Mouse (Mus musculus) hindbrain, embryonic 16.5 days (tissue): ENCODE measurements at regions not wholly inside any gene's neighbourhood (a gene's known extent, or its start where the extent isn't known, plus 50 kb on each side); places are given as distances from the start of the nearest gene placed in this dataset.
"Not testable (repeated sequence)": the region's sequence is repeated elsewhere in the genome, so short reads cannot be mapped to it uniquely, and the experiment has no call there.

Experiments
- ATAC-seq: fragments of 200-750 bp; cut with Nextera tagmentation; 2 replicates; pipeline ENCODE4 v1.8.0; 2017; ENCODE audit warnings: moderate TSS enrichment, moderate library complexity
- H3K27ac ChIP-seq: fragments of 300-500 bp; sonication (generic); 2 replicates; pipeline ENCODE4 v1.5.1; 2014; ENCODE audit warnings: low read depth, mild to moderate bottlenecking, control low read depth, low read length, moderate library complexity
- H3K27me3 ChIP-seq: fragments of 300-500 bp; sonication (generic); replicated peaks from 2 replicates; pipeline ENCODE4 v1.6.1; 2014; ENCODE audit warnings: low read length; ENCODE audit not compliant: control insufficient read depth, insufficient read depth
- H3K36me3 ChIP-seq: fragments of 300-500 bp; sonication (generic); 2 replicates; pipeline ENCODE4 v1.6.1; 2014; ENCODE audit warnings: mild to moderate bottlenecking, low read length, moderate library complexity, mixed read lengths; ENCODE audit not compliant: control insufficient read depth, insufficient read depth
- H3K4me1 ChIP-seq: fragments of 300-500 bp; sonication (generic); 2 replicates; pipeline ENCODE4 v1.6.1; 2014; ENCODE audit warnings: low read depth, low read length; ENCODE audit not compliant: control insufficient read depth, insufficient read depth
- H3K4me2 ChIP-seq: fragments of 300-500 bp; sonication (generic); 2 replicates; pipeline ENCODE4 v1.6.1; 2014; ENCODE audit warnings: mild to moderate bottlenecking, low read length, control low read depth, moderate library complexity
- H3K4me3 ChIP-seq: fragments of 300-500 bp; sonication (generic); 2 replicates; pipeline ENCODE4 v1.5.1; 2014; ENCODE audit warnings: mild to moderate bottlenecking, low read length, control low read depth, moderate library complexity
- H3K9ac ChIP-seq: fragments of 300-500 bp; sonication (generic); 2 replicates; pipeline ENCODE4 v1.6.1; 2014; ENCODE audit warnings: low read depth, mild to moderate bottlenecking, control low read depth, low read length, moderate library complexity
- H3K9me3 ChIP-seq: fragments of 300-500 bp; sonication (generic); 2 replicates; pipeline ENCODE4 v1.6.1; 2014; ENCODE audit warnings: mild to moderate bottlenecking, low read length, moderate library complexity; ENCODE audit not compliant: control insufficient read depth
- WGBS: fragments of 180-500 bp; shearing (Covaris S2); extraction: QIAGEN DNeasy Blood & Tissue Kit; methylation state at CpG from one replicate; pipeline ENCODE4 v1.1.7; 2014; 5-methylcytosine and 5-hydroxymethylcytosine counted together

DNA sequence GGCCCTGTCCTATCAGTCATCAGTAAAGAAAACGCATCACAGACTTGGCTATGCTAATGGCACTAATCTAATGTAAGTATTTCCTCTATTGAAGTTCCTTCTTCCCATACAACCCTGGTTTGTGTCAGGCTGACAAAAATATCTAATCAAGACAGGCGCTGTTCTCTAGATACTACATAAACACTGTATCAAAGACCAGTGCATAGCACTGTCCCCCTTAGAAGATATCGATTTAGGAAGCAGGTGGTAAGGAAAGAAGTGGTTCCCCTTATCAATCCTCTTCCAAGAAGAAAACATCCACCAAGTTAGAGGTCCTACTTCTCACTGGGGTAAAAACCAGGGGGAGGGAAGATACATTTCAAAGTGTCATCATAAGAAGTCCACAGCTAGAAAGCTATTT is 97.5 kb downstream of the Rchy1 start:
- no peak for ATAC-seq
- Histone ChIP-seq H3K9ac (no peak overlapping the region), H3K9me3 (no peaks in the 10 kb centered on the region), H3K4me2 (no peak overlapping the region), H3K27me3 (no peaks in the 10 kb centered on the region), H3K4me3 (no peak overlapping the region), H3K27ac (no peak overlapping the region), H3K36me3 (no peaks in the 10 kb centered on the region), H3K4me1 (no peaks in the 10 kb centered on the region)
- WGBS = 91% methylated on average over 3 of the region's 3 CpGs

DNA sequence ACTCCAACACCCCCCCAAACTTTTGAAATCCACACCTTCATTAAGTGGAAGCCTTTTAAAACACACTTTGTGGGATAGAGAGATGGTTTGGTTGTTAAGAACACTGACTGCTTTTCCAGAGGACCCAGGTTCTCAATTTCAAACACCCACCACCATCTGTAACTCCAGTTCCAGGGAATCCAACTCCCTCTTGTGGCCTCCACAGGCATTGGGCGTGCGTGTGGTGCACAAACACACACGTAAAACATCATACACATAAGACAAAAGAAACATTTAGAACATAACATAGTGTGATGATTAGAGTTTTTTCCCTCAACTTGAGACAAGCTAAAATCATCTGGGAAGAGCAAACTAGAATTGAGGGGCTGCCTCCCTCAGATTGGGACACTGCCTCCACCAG is 100.0 kb downstream of the Rchy1 start:
- no peak for ATAC-seq
- Histone ChIP-seq H3K27ac (no peak overlapping the region), H3K4me1 (no peaks in the 10 kb centered on the region), H3K9ac (no peak overlapping the region), H3K9me3 (no peaks in the 10 kb centered on the region), H3K4me2 (no peak overlapping the region), H3K4me3 (no peak overlapping the region), H3K27me3 (no peaks in the 10 kb centered on the region), H3K36me3 (no peaks in the 10 kb centered on the region)
- 99% methylated on average over 3 of the region's 3 CpGs for WGBS

DNA sequence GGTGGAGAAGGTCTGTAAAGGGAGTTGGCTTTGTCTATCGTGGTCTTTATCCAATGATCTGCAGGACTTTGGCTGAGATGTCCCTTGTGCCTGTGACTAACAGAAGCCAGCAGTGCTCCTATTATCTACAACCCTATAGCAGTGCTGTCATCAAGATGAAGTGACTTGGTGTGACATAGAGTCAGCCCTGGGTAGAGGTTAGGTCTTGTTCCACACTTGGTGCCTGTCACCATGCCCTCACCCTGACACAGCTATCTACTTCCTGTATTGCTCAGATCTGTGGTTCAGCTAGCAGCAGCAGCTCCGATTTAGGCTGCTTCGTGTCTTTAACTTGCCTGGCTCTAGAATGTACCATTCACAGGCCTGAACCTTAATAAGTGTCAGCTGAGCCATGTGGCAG is 100.6 kb downstream of the Rchy1 start:
- no peak overlapping the region for H3K27ac ChIP-seq
- no peak overlapping the region for H3K9ac ChIP-seq
- H3K4me1 ChIP-seq = no peaks in the 10 kb centered on the region
- H3K9me3 ChIP-seq = no peaks in the 10 kb centered on the region
- H3K27me3 ChIP-seq = no peaks in the 10 kb centered on the region
- no peak overlapping the region for H3K4me3 ChIP-seq
- no peak overlapping the region for H3K4me2 ChIP-seq
- 93% methylated on average over 3 of the region's 3 CpGs for WGBS
- ATAC-seq = no peak
- H3K36me3 ChIP-seq = no peaks in the 10 kb centered on the region

DNA sequence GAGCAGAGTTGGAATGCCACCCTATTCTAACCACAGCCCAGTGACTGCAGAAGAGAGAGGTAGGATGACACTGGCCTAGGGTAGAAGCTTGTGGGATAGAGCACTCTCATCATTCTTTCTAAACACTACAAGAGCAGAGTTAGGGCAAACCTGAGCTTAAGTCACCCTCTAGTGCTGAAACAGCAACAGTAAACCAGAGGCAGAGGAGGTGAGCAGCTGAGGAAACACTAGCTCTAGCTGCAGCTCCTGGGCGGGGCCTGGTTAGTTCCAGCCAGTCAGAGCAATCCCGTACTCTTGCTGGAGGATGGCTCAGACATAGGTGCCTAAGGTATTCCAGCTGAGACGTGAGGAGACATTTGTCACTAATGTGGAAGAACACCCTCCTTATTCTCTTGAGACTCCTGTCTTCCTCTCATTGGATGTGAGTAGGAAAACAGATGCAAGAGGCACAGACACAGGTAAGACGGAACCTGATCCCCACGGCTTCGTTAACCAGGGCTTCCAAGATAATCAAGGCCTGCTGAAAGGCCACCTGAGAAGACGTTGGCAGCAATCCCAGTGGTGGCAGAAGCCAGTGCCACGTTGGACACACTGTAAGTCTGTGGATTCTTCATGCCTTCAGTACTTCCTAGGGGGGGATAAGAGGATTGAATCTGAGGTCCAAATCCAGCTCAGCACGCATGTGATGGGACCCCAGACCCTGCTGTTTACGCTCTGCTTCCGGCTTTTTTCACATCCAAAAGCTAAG is 101.3 kb downstream of the Rchy1 start:
- 70% methylated on average over 11 of the region's 11 CpGs for WGBS
- H3K9me3 ChIP-seq = no peaks in the 10 kb centered on the region
- H3K4me3 ChIP-seq = no peak overlapping the region
- H3K27me3 ChIP-seq = no peaks in the 10 kb centered on the region
- no peak overlapping the region for H3K9ac ChIP-seq
- no peaks in the 10 kb centered on the region for H3K4me1 ChIP-seq
- H3K27ac ChIP-seq = no peak overlapping the region
- H3K4me2 ChIP-seq = no peak overlapping the region
- no peaks in the 10 kb centered on the region for H3K36me3 ChIP-seq
- peak; percentile 58; the same call in 1 of the 2 replicates for ATAC-seq

DNA sequence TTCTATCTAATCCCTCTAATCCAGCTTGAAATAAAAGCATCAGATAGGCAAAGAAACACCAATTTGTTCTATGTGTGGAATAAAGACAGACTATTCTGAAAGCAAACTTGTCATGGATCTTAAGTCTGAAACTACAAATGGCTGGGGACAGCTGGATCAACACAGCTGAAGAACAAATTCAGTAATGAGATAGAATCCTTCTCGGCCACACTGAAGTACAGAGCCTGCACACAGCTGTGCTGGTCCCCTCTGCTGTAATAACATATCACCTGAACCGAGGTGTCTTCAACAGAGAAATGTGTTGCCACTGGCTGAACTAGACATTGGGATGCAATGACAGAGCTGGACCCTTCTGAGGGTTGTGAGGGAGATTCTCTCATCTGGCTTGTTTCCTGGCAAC is 102.4 kb downstream of the Rchy1 start:
- H3K27ac ChIP-seq = no peak overlapping the region
- no peaks in the 10 kb centered on the region for H3K9me3 ChIP-seq
- no peak overlapping the region for H3K9ac ChIP-seq
- H3K4me2 ChIP-seq = no peak overlapping the region
- WGBS = 86% methylated on average over 2 of the region's 2 CpGs
- no peak overlapping the region for H3K4me3 ChIP-seq
- no peak for ATAC-seq
- no peaks in the 10 kb centered on the region for H3K36me3 ChIP-seq
- H3K27me3 ChIP-seq = no peaks in the 10 kb centered on the region
- H3K4me1 ChIP-seq = no peaks in the 10 kb centered on the region

DNA sequence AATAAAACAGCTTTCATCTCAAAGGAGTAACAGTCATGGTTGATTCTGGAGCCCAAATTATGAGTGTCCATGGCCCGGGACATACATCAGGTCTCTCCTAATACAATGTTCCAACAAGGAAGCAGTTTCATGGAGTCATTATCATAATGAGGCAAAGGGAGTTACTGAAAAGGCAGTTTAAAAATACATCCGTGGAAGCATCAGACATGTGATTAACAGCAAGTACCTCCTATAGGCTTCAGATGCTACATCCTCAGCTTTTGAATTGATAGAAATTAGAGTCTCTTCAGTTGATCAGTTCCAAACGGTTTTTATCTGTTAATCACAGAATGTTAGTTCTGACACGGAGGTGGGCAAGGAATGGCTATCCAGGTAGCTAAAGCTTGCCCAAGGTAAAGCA is 110.5 kb downstream of the Rchy1 start:
- Histone ChIP-seq H3K27me3 (no peaks in the 10 kb centered on the region), H3K27ac (no peak overlapping the region), H3K4me3 (no peak overlapping the region), H3K4me2 (no peak overlapping the region), H3K9ac (no peak overlapping the region), H3K36me3 (no peaks in the 10 kb centered on the region), H3K4me1 (no peaks in the 10 kb centered on the region), H3K9me3 (no peaks in the 10 kb centered on the region)
- no peak for ATAC-seq
- WGBS = 77% methylated on average over 4 of the region's 4 CpGs

DNA sequence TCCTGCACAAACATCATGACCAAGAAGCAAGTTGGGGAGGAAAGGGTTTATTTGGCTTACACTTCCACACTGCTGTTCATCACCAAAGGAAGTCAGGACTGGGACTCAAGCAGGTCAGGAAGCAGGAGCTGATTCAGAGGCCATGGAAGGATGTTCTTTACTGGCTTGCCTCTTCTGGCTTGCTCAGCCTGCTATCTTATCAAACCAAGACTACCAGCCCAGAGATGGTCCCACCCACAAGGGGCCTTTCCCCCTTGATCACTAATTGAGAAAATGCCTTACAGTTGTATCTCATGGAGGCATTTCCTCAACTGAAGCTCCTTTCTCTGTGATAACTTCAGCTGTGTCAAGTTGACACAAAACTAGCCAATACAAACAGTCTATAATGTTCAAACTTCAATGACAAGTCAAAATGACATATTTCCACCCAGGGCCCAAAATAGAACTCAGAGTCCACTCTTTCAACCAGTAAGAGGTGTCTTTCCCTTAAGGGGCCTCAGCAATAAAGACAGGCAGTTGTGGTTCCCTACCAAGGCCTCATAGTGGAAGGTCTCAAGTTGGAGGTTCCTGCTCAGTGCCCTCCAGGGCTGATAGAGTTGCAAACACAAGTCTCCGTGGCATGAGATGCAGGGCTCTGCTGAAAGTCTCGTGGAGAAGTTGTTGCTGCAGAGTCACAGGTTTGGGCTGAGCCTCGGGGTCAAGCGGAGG is 111.9 kb downstream of the Rchy1 start:
- not testable (repeated sequence) for H3K36me3 ChIP-seq, H3K4me3 ChIP-seq, H3K27ac ChIP-seq, ATAC-seq, H3K4me1 ChIP-seq, H3K9ac ChIP-seq, H3K4me2 ChIP-seq, H3K27me3 ChIP-seq, H3K9me3 ChIP-seq
- WGBS = 93% methylated on average over 4 of the region's 4 CpGs

DNA sequence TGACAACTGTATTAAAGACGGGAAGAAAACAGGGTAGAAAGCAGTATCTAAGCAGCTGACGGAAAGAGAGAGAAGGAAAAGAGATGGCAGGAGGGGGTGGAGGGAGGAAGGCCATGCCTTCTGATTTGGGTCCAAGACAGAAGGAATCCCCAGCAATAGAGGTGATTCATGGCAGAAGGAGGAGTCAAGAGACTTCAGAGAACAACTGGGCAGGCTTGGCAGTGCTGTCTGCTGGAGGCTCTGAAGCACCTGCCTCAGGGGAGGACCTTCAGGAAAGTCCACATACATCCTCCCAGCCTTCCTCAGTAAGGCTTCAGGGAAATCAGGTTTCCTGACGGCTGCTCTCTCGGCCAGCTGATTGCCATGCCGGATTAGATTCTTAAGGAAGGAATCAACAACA is 112.4 kb downstream of the Rchy1 start:
- H3K9ac ChIP-seq = no peak overlapping the region
- no peaks in the 10 kb centered on the region for H3K36me3 ChIP-seq
- H3K27me3 ChIP-seq = no peaks in the 10 kb centered on the region
- H3K4me3 ChIP-seq = no peak overlapping the region
- no peak for ATAC-seq
- H3K4me2 ChIP-seq = no peak overlapping the region
- WGBS = 84% methylated on average over 5 of the region's 5 CpGs
- H3K4me1 ChIP-seq = no peaks in the 10 kb centered on the region
- no peaks in the 10 kb centered on the region for H3K9me3 ChIP-seq
- H3K27ac ChIP-seq = no peak overlapping the region

DNA sequence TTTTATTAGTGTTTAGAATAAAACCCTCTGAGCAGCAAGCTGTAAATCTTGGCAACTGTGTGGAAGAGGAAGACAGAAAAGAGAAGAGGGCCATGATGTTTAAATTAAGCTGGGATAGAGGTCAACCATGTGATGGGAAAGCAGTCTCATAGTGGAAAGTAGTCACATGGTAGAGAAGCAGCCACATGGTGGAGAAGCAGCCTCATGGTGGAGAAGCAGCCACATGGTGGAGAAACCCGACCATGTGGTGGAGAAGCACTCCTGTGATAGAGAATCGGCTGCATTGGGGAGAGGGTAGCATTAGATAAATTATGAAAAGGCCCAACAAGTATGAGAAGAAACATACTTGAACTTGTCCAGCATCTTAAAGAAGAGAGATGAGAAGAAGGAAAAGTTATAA is 113.3 kb downstream of the Rchy1 start:
- 85% methylated on average over 2 of the region's 2 CpGs for WGBS
- H3K9me3 ChIP-seq = no peaks in the 10 kb centered on the region
- H3K9ac ChIP-seq = no peak overlapping the region
- H3K4me3 ChIP-seq = no peak overlapping the region
- ATAC-seq = no peak
- no peaks in the 10 kb centered on the region for H3K27me3 ChIP-seq
- no peaks in the 10 kb centered on the region for H3K4me1 ChIP-seq
- H3K27ac ChIP-seq = no peak overlapping the region
- no peak overlapping the region for H3K4me2 ChIP-seq
- no peaks in the 10 kb centered on the region for H3K36me3 ChIP-seq
